Mouse (Mus musculus): ENCODE measurements around the gene Prkca. TPM values are rescaled to one million over a fixed set of nuclear protein-coding genes. Genes with fewer than 3 reads are reported as not detected.

Gene Prkca
- total and polyA plus RNA-seq, 3 experiments: 15.3 to 30.9 (median 19.9) TPM

- Histone ChIP-seq H3K36me3 (ENCODE audit: control insufficient read depth in 1 of 2, insufficient read depth in 2 of 2, low read length in 2 of 2) (peaks cover 0 to 2% of the 10 kb centered on the region in 2 experiments; a peak in 1 of 4 replicates), H3K27me3 (ENCODE audit: control insufficient read depth in 1 of 2, insufficient read depth in 2 of 2, low read length in 2 of 2) (no peaks in the 10 kb centered on the region)
- TF ChIP-seq CHD2 (IDR thresholded peaks at IDR 0.05; ENCODE audit: low read length): no peak
- no peak for TF ChIP-seq TBP (IDR thresholded peaks at IDR 0.05; ENCODE audit: low read depth, low read length)
- TF ChIP-seq MAFK (IDR thresholded peaks at IDR 0.05; ENCODE audit: borderline replicate concordance, low read depth, low read length): no peak
- TF ChIP-seq ZC3H11A (IDR thresholded peaks at IDR 0.05; ENCODE audit: low read depth, low read length): no peak
- TF ChIP-seq POLR2AphosphoS2 (IDR thresholded peaks at IDR 0.05; ENCODE audit: low read length): no peak
- no peak for TF ChIP-seq TCF12 (IDR thresholded peaks at IDR 0.05; ENCODE audit: low read depth, low read length)
- no peak for TF ChIP-seq MYB (IDR thresholded peaks at IDR 0.05; ENCODE audit: low read depth, low read length)
- no peak for TF ChIP-seq CTCF (IDR thresholded peaks at IDR 0.05 in 2 of 3, conservative IDR thresholded peaks at IDR 0.05 in 1 of 3; ENCODE audit: control insufficient read depth in 1 of 3, insufficient read depth in 1 of 3, low read depth in 2 of 3, low read length in 3 of 3, poor library complexity in 1 of 3, severe bottlenecking in 1 of 3)
- TF ChIP-seq USF2 (IDR thresholded peaks at IDR 0.05; ENCODE audit: borderline replicate concordance in 1 of 2, insufficient read depth in 1 of 2, low read depth in 1 of 2, low read length in 2 of 2): no peak
- TF ChIP-seq RAD21 (IDR thresholded peaks at IDR 0.05; ENCODE audit: low read depth, low read length): no peak
- TF ChIP-seq GABPA (IDR thresholded peaks at IDR 0.05; ENCODE audit: low read depth, low read length): no peak
Observed at GRCm38 (mm10) chr11:108120708-108121107, 223.0 kb downstream of the Prkca start.

GRCm38 (mm10) chr11:108119785-108120184, 223.9 kb downstream of the Prkca start:
- no peak overlapping the region for H3K9ac ChIP-seq (ENCODE audit: control insufficient read depth, low read depth, low read length, poor library complexity, severe bottlenecking)
- H3K27me3 ChIP-seq (ENCODE audit: control insufficient read depth in 1 of 2, insufficient read depth in 2 of 2, low read length in 2 of 2): no peaks in the 10 kb centered on the region
- no peaks in the 10 kb centered on the region for H3K79me2 ChIP-seq (ENCODE audit: control insufficient read depth, insufficient read depth, low read length, poor library complexity)
- H3K27ac ChIP-seq (ENCODE audit: control insufficient read depth, low read depth, low read length): no peak overlapping the region
- H3K4me1 ChIP-seq (ENCODE audit: control insufficient read depth in 1 of 2, insufficient read depth in 2 of 2, low read length in 2 of 2): peaks cover 3 to 12% of the 10 kb centered on the region in 2 experiments; a peak in 3 of 4 replicates
- DNase-seq (ENCODE audit: low read depth, low spot score): no peak
- TF ChIP-seq ZKSCAN1 (IDR thresholded peaks at IDR 0.05; ENCODE audit: low read depth, low read length) (no peak), TAL1 (IDR thresholded peaks at IDR 0.05; ENCODE audit: low read length) (no peak), UBTF (IDR thresholded peaks at IDR 0.05; ENCODE audit: borderline replicate concordance, insufficient read depth, low read depth, low read length) (no peak), HCFC1 (IDR thresholded peaks at IDR 0.05; ENCODE audit: low read depth, low read length) (no peak), POLR2AphosphoS2 (IDR thresholded peaks at IDR 0.05; ENCODE audit: low read length) (no peak), ZNF384 (IDR thresholded peaks at IDR 0.05; ENCODE audit: low read depth, low read length) (no peak), CHD1 (IDR thresholded peaks at IDR 0.05; ENCODE audit: low read depth, low read length) (no peak), ETS1 (IDR thresholded peaks at IDR 0.05; ENCODE audit: low read depth, low read length) (no peak), MXI1 (IDR thresholded peaks at IDR 0.05; ENCODE audit: low read depth, low read length) (no peak), USF1 (IDR thresholded peaks at IDR 0.05; ENCODE audit: low read depth, low read length) (no peak), CTCF (IDR thresholded peaks at IDR 0.05 in 2 of 3, conservative IDR thresholded peaks at IDR 0.05 in 1 of 3; ENCODE audit: control insufficient read depth in 1 of 3, insufficient read depth in 1 of 3, low read depth in 2 of 3, low read length in 3 of 3, poor library complexity in 1 of 3, severe bottlenecking in 1 of 3) (no peak), RAD21 (IDR thresholded peaks at IDR 0.05; ENCODE audit: low read depth, low read length) (no peak), KAT2A (conservative IDR thresholded peaks at IDR 0.05; ENCODE audit: low read depth, low read length) (no peak), EP300 (IDR thresholded peaks at IDR 0.05; ENCODE audit: low read depth in 1 of 2, low read length in 2 of 2) (no peak), SMC3 (IDR thresholded peaks at IDR 0.05; ENCODE audit: low read depth, low read length) (no peak), MAX (IDR thresholded peaks at IDR 0.05; ENCODE audit: low read length) (no peak), SIN3A (IDR thresholded peaks at IDR 0.05; ENCODE audit: low read length) (no peak)
- no peak overlapping the region for H3K4me3 ChIP-seq (ENCODE audit: control insufficient read depth in 1 of 2, insufficient read depth in 1 of 2, low read depth in 2 of 2, low read length in 2 of 2)
- H3K36me3 ChIP-seq (ENCODE audit: control insufficient read depth in 1 of 2, insufficient read depth in 2 of 2, low read length in 2 of 2): peaks cover 0 to 2% of the 10 kb centered on the region in 2 experiments; a peak in 1 of 4 replicates
- H3K9me3 ChIP-seq (replicated peaks; ENCODE audit: insufficient read depth, low read length): no peaks in the 10 kb centered on the region

More at GRCm38 (mm10) chr11:108120708-108121107, 223.0 kb downstream of the Prkca start:
- DNase-seq (ENCODE audit: low read depth, low spot score): no peak
- Histone ChIP-seq H3K9me3 (replicated peaks; ENCODE audit: insufficient read depth, low read length) (no peaks in the 10 kb centered on the region), H3K4me3 (ENCODE audit: control insufficient read depth in 1 of 2, insufficient read depth in 1 of 2, low read depth in 2 of 2, low read length in 2 of 2) (no peak overlapping the region), H3K4me1 (ENCODE audit: control insufficient read depth in 1 of 2, insufficient read depth in 2 of 2, low read length in 2 of 2) (peaks cover 3 to 12% of the 10 kb centered on the region in 2 experiments; a peak in 3 of 4 replicates), H3K9ac (ENCODE audit: control insufficient read depth, low read depth, low read length, poor library complexity, severe bottlenecking) (no peak overlapping the region), H3K27ac (ENCODE audit: control insufficient read depth, low read depth, low read length) (no peak overlapping the region), H3K79me2 (ENCODE audit: control insufficient read depth, insufficient read depth, low read length, poor library complexity) (no peaks in the 10 kb centered on the region)

Data from MEL (cell line).